Mouse (Mus musculus): Measurements from ENCODE around the gene Top2a. TPM values are rescaled to one million over a fixed set of nuclear protein-coding genes. Genes with fewer than 3 reads are reported as not detected.

The Top2a gene
- polyA plus RNA-seq, 1 experiment from 2014 or later: 339 TPM

GRCm38 (mm10) chr11:98972801-98973360, 51.1 kb downstream of the Top2a start:
- Histone ChIP-seq H3K4me1 (ENCODE audit: control insufficient read depth, insufficient read depth, low read length) (peaks cover 30% of the 10 kb centered on the region), H3K9ac (ENCODE audit: low read length) (no peak overlapping the region), H3K27ac (ENCODE audit: low read depth, low read length) (no peak overlapping the region), H3K4me2 (ENCODE audit: low read depth) (no peak overlapping the region), H3K27me3 (ENCODE audit: control insufficient read depth, insufficient read depth, low read length) (no peaks in the 10 kb centered on the region), H3K9me3 (ENCODE audit: control insufficient read depth, low read length) (no peaks in the 10 kb centered on the region), H3K4me3 (ENCODE audit: low read depth, low read length) (no peak overlapping the region), H3K36me3 (ENCODE audit: control insufficient read depth, insufficient read depth, low read length) (peaks cover 30% of the 10 kb centered on the region)
- ATAC-seq (ENCODE audit: insufficient read depth, low FRiP score, low TSS enrichment) (no peak), DNase-seq (ENCODE audit: low spot score) (no peak)
- 92% methylated on average over 9 of the region's 9 CpGs for WGBS

DNA sequence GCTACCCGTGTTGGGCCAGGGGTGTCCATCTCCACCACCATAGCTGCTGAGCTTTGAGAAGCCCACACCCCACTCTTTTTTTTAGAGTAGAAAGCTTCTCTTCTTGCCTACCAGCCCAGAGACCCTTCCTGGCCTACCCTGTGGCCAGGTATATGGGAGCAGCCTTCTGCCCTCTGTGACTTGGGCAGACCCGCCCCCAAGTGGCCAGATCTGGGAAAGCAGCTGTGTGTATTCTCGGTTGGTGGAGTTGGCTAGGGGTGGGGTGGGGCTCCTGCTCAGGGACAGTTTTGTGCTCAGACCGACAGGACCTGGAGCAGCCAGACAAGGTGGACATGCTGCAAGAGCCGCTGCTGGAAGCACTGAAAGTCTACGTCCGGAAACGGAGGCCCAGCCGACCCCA, 51.8 kb downstream of the Top2a start:
- Histone ChIP-seq H3K9ac (ENCODE audit: low read length) (no peak overlapping the region), H3K4me1 (ENCODE audit: control insufficient read depth, insufficient read depth, low read length) (peaks cover 37% of the 10 kb centered on the region), H3K27ac (ENCODE audit: low read depth, low read length) (no peak overlapping the region), H3K9me3 (ENCODE audit: control insufficient read depth, low read length) (no peaks in the 10 kb centered on the region), H3K36me3 (ENCODE audit: control insufficient read depth, insufficient read depth, low read length) (peaks cover 30% of the 10 kb centered on the region), H3K27me3 (ENCODE audit: control insufficient read depth, insufficient read depth, low read length) (no peaks in the 10 kb centered on the region), H3K4me2 (ENCODE audit: low read depth) (no peak overlapping the region), H3K4me3 (ENCODE audit: low read depth, low read length) (no peak overlapping the region)
- WGBS: 58% methylated on average over 9 of the region's 9 CpGs
- peak; percentile 81 for DNase-seq (ENCODE audit: low spot score)
- no peak for ATAC-seq (ENCODE audit: insufficient read depth, low FRiP score, low TSS enrichment)

GRCm38 (mm10) chr11:98971316-98972031, 52.5 kb downstream of the Top2a start:
- H3K27me3 ChIP-seq (ENCODE audit: control insufficient read depth, insufficient read depth, low read length): no peaks in the 10 kb centered on the region
- peaks cover 44% of the 10 kb centered on the region for H3K4me1 ChIP-seq (ENCODE audit: control insufficient read depth, insufficient read depth, low read length)

GRCm38 (mm10) chr11:98970191-98970925, 53.6 kb downstream of the Top2a start:
- Histone ChIP-seq H3K9me3 (ENCODE audit: control insufficient read depth, low read length) (no peaks in the 10 kb centered on the region), H3K36me3 (ENCODE audit: control insufficient read depth, insufficient read depth, low read length) (peaks cover 30% of the 10 kb centered on the region), H3K27me3 (ENCODE audit: control insufficient read depth, insufficient read depth, low read length) (no peaks in the 10 kb centered on the region), H3K27ac (ENCODE audit: low read depth, low read length) (peak overlapping the region; percentile 96), H3K4me2 (ENCODE audit: low read depth) (peak overlapping the region; percentile 98), H3K4me1 (ENCODE audit: control insufficient read depth, insufficient read depth, low read length) (peaks cover 55% of the 10 kb centered on the region), H3K9ac (ENCODE audit: low read length) (peak overlapping the region; percentile 58), H3K4me3 (ENCODE audit: low read depth, low read length) (peak overlapping the region; percentile 32)
- ATAC-seq (ENCODE audit: insufficient read depth, low FRiP score, low TSS enrichment) (no peak), DNase-seq (ENCODE audit: low spot score) (no peak)
- WGBS: 45% methylated on average over 29 of the region's 29 CpGs

More at GRCm38 (mm10) chr11:98971316-98972031, 52.5 kb downstream of the Top2a start:
- Histone ChIP-seq H3K27ac (ENCODE audit: low read depth, low read length) (peak overlapping the region; percentile 96), H3K4me2 (ENCODE audit: low read depth) (peak overlapping the region; percentile 98), H3K9ac (ENCODE audit: low read length) (peak overlapping the region; percentile 58; the same call in 1 of the 2 replicates), H3K4me3 (ENCODE audit: low read depth, low read length) (no peak overlapping the region), H3K36me3 (ENCODE audit: control insufficient read depth, insufficient read depth, low read length) (peaks cover 30% of the 10 kb centered on the region), H3K9me3 (ENCODE audit: control insufficient read depth, low read length) (no peaks in the 10 kb centered on the region)
- no peak for ATAC-seq (ENCODE audit: insufficient read depth, low FRiP score, low TSS enrichment)
- WGBS: 72% methylated on average over 23 of the region's 23 CpGs
- peak; percentile 60 for DNase-seq (ENCODE audit: low spot score)

DNA sequence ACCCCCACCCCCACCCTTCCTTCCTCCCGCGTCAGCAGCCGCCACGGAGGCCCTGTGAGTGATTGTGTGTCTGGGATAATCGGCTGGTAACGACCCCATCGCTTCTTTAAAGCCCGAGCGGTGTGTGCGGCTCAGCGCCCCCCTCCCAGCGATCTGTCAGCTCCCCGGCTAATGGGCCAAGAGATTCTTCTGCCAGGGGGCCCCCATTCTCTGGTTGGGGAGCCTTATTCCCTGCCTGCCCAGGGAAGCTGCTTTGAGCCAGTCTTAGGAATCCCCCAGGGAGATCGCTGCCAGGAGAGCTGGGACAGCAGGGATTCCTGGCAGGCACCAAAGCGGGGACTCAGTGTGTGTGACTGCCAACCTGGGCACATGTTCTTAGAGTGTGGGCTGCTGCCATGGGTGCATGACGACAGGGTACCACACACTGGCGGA, 54.5 kb downstream of the Top2a start:
- H3K9me3 ChIP-seq (ENCODE audit: control insufficient read depth, low read length): no peaks in the 10 kb centered on the region
- H3K27me3 ChIP-seq (ENCODE audit: control insufficient read depth, insufficient read depth, low read length): no peaks in the 10 kb centered on the region
- H3K9ac ChIP-seq (ENCODE audit: low read length): peak overlapping the region; percentile 58
- peak overlapping the region; percentile 32 for H3K4me3 ChIP-seq (ENCODE audit: low read depth, low read length)
- peaks cover 30% of the 10 kb centered on the region for H3K36me3 ChIP-seq (ENCODE audit: control insufficient read depth, insufficient read depth, low read length)
- H3K4me1 ChIP-seq (ENCODE audit: control insufficient read depth, insufficient read depth, low read length): peaks cover 63% of the 10 kb centered on the region
- WGBS: 8% methylated on average over 17 of the region's 17 CpGs
- peak overlapping the region; percentile 98 for H3K4me2 ChIP-seq (ENCODE audit: low read depth)
- peak overlapping the region; percentile 96 for H3K27ac ChIP-seq (ENCODE audit: low read depth, low read length)
- ATAC-seq (ENCODE audit: insufficient read depth, low FRiP score, low TSS enrichment) (peak; percentile 32), DNase-seq (ENCODE audit: low spot score) (peak; percentile 85)

DNA sequence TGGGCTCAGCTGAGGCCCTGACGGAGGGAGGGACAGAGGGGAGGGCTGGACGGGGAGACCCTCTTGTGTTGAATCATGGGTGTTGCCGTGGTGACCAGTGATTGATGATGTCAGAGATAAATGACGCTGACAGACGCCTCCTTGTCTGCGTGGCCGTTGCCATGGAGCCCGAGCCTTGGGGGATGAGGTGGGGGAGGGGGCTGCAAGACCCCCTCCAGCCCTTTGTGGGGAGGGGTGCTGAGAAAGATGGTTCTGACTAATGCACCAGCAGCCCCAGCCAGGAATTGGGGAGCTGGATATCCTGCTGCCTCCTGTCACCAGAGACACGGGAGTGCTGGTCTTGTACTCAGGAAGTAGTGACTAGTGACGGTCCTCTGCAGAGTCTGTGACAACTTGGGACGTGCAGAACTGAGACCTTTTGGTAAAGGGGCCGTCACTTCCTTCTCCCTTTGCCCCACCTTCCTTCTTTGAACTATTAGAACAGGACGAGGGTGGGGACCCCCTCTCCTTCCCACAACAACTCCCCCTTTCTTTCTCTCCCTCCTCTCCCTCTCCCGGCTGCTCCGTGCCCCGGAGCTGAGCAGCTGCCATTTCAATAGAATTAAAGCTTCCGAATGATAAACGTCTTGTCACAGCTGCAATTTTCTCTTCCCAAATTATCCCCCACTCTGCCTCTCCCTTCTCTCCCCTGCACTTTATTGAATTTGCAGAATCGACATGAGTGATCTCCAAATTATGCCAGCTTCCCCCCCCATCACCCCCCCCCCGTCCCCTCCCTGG, 55.1 kb downstream of the Top2a start:
- Histone ChIP-seq H3K4me1 (ENCODE audit: control insufficient read depth, insufficient read depth, low read length) (peaks cover 69% of the 10 kb centered on the region), H3K9ac (ENCODE audit: low read length) (peak overlapping the region; percentile 46), H3K9me3 (ENCODE audit: control insufficient read depth, low read length) (no peaks in the 10 kb centered on the region), H3K4me3 (ENCODE audit: low read depth, low read length) (peak overlapping the region; percentile 91; the same call in 1 of the 2 replicates), H3K27me3 (ENCODE audit: control insufficient read depth, insufficient read depth, low read length) (no peaks in the 10 kb centered on the region), H3K36me3 (ENCODE audit: control insufficient read depth, insufficient read depth, low read length) (peaks cover 28% of the 10 kb centered on the region), H3K27ac (ENCODE audit: low read depth, low read length) (peak overlapping the region; percentile 96), H3K4me2 (ENCODE audit: low read depth) (peak overlapping the region; percentile 98)
- ATAC-seq (ENCODE audit: insufficient read depth, low FRiP score, low TSS enrichment) (peak; percentile 68), DNase-seq (ENCODE audit: low spot score) (peak; percentile 94)
- 2% methylated on average over 20 of the region's 20 CpGs for WGBS

DNA sequence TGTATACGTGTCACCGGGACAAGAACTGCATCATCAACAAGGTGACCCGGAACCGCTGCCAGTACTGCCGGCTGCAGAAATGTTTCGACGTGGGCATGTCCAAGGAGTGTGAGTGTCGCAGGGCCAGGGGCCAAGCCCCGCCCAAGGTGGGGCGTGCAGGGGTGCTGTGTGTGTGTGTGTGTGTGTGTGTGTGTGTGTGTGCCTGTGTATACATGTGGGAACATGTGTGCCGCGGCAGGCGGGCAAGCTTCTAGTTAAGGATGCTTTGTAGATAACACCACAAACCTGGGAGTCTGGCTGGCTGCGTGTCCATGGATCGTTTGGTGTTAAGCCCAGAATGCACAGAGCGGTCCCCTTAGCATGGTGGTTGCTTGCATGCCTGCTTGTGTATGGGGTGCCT, 55.9 kb downstream of the Top2a start:
- ATAC-seq (ENCODE audit: insufficient read depth, low FRiP score, low TSS enrichment) (no peak), DNase-seq (ENCODE audit: low spot score) (no peak)
- Histone ChIP-seq H3K4me2 (ENCODE audit: low read depth) (peak overlapping the region; percentile 98), H3K9me3 (ENCODE audit: control insufficient read depth, low read length) (no peaks in the 10 kb centered on the region), H3K27ac (ENCODE audit: low read depth, low read length) (peak overlapping the region; percentile 96), H3K4me1 (ENCODE audit: control insufficient read depth, insufficient read depth, low read length) (peaks cover 77% of the 10 kb centered on the region), H3K4me3 (ENCODE audit: low read depth, low read length) (peak overlapping the region; percentile 91), H3K27me3 (ENCODE audit: control insufficient read depth, insufficient read depth, low read length) (no peaks in the 10 kb centered on the region), H3K9ac (ENCODE audit: low read length) (peak overlapping the region; percentile 46), H3K36me3 (ENCODE audit: control insufficient read depth, insufficient read depth, low read length) (peaks cover 22% of the 10 kb centered on the region)
- WGBS: 42% methylated on average over 16 of the region's 16 CpGs

DNA sequence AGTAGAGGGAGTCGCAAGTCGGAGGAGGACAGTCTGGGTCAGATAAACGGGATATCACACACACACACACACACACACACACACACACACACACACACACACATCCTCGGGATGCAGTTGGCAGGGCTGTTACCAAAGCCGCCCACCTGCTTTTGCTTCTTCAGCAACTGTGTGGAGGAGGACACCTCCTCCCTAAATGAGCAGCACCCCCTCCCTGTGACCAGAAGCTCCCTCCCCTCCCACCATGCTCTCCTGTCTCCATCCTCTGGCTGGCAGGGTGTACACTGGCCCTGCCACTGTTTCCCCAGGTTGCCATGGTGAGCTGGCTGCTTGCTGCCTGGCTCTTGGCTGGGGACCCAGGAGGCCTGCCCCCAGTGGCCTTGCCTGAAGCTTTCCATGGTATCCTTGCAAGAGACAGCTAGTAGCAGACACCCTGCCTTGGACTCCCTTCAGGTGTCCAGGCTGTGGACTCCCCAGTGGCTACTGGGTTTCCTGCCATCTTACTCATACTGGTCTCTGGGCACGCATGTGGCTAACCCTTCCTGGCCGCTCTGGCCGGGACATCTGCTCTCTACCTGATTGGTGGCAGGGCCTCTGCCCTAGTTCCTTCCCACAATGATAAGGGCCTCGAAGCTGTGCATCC, 57.4 kb downstream of the Top2a start:
- Histone ChIP-seq H3K9ac (ENCODE audit: low read length) (peak overlapping the region; percentile 14; the same call in 1 of the 2 replicates), H3K9me3 (ENCODE audit: control insufficient read depth, low read length) (no peaks in the 10 kb centered on the region), H3K4me3 (ENCODE audit: low read depth, low read length) (peak overlapping the region; percentile 91), H3K4me2 (ENCODE audit: low read depth) (peak overlapping the region; percentile 98), H3K36me3 (ENCODE audit: control insufficient read depth, insufficient read depth, low read length) (peaks cover 13% of the 10 kb centered on the region), H3K27me3 (ENCODE audit: control insufficient read depth, insufficient read depth, low read length) (no peaks in the 10 kb centered on the region), H3K4me1 (ENCODE audit: control insufficient read depth, insufficient read depth, low read length) (peaks cover 88% of the 10 kb centered on the region), H3K27ac (ENCODE audit: low read depth, low read length) (peak overlapping the region; percentile 96)
- DNase-seq (ENCODE audit: low spot score) (peak; percentile 77), ATAC-seq (ENCODE audit: insufficient read depth, low FRiP score, low TSS enrichment) (no peak)
- WGBS: 16% methylated on average over 8 of the region's 9 CpGs

Measured in neural tube, embryonic 11.5 days (tissue).